Mouse (Mus musculus) limb, embryonic 15.5 days (tissue): ENCODE measurements around the gene Caskin2. TPM values are rescaled to one million over a fixed set of nuclear protein-coding genes. Genes with fewer than 3 reads are reported as not detected.
"Not testable (repeated sequence)": the region's sequence is repeated elsewhere in the genome, so short reads cannot be mapped to it uniquely, and the experiment has no call there.

ENCODE experiments used
- ATAC-seq: fragments of 200-750 bp; cut with Nextera tagmentation; 2 replicates; pipeline ENCODE4 v1.8.0; 2017; ENCODE audit warnings: low read depth, moderate TSS enrichment; ENCODE audit not compliant: insufficient number of reproducible peaks, low FRiP score, low TSS enrichment
- H3K27ac ChIP-seq: fragments of 300-500 bp; sonication (generic); 2 replicates; pipeline ENCODE4 v1.5.1; 2015; ENCODE audit warnings: moderate library complexity, mild to moderate bottlenecking, inconsistent platforms
- H3K27me3 ChIP-seq: fragments of 300-500 bp; sonication (generic); 2 replicates; pipeline ENCODE4 v1.6.1; 2015; ENCODE audit warnings: inconsistent platforms
- H3K36me3 ChIP-seq: fragments of 300-500 bp; sonication (generic); 2 replicates; pipeline ENCODE4 v1.6.1; 2015; ENCODE audit warnings: inconsistent platforms
- H3K4me1 ChIP-seq: fragments of 300-500 bp; sonication (generic); 2 replicates; pipeline ENCODE4 v1.6.1; 2015; ENCODE audit warnings: inconsistent platforms
- H3K4me2 ChIP-seq: fragments of 300-500 bp; sonication (generic); 2 replicates; pipeline ENCODE4 v1.6.1; 2015; ENCODE audit warnings: mild to moderate bottlenecking, inconsistent platforms
- H3K4me3 ChIP-seq: fragments of 300-500 bp; sonication (generic); 2 replicates; pipeline ENCODE4 v1.5.1; 2015; ENCODE audit warnings: mild to moderate bottlenecking, inconsistent platforms
- H3K9ac ChIP-seq: fragments of 300-500 bp; sonication (generic); 2 replicates; pipeline ENCODE4 v1.6.1; 2015; ENCODE audit warnings: inconsistent platforms
- H3K9me3 ChIP-seq: fragments of 300-500 bp; sonication (generic); 2 replicates; pipeline ENCODE4 v1.6.1; 2016; ENCODE audit warnings: inconsistent platforms
- WGBS: fragments of 180-500 bp; shearing (Covaris S2); methylation state at CpG from one replicate; pipeline ENCODE4 v1.1.7; 2015; 5-methylcytosine and 5-hydroxymethylcytosine counted together
- polyA plus RNA-seq: library from polyadenylated mRNA; unstranded; fragments of >200 nt; fragmentation: Nextera tagmentation; extraction: Ambion mirVana; gene quantifications from 2 replicates; pipeline ENCODE4 v1.2.1, GENCODE M21; 2015

The Caskin2 gene
- polyA plus RNA-seq, 1 experiment from 2014 or later, result 16.5 TPM

DNA sequence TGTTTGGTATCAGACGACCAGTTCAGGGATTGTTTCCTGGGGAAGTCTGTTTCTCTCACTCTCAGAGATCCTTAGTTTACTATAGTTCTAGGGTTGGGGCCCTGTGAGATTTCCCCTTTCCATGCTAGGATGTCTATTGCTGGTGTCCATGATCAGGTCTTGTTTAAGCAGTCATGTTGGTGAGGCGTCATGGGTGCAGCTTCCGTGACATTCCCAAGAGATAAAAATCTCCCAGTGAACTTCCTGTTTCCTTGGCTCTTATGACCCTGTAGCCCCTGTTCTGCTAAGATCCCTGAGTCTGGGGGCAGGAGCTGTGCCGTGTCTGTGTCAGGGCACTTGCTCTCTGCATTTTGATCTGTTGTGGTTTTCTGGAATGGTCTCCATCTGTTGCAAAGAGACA, 38.8 kb downstream of the Caskin2 start:
- H3K36me3 ChIP-seq, result peaks cover 8% of the 10 kb centered on the region; the same call in 1 of the 2 replicates
- 0 out of 2 replicates have a peak overlapping the region, but pooled peaks have one; percentile 27 for H3K27ac ChIP-seq
- 65% methylated on average over 4 of the region's 4 CpGs for WGBS
- no peaks in the 10 kb centered on the region for H3K27me3 ChIP-seq
- H3K4me1 ChIP-seq, result peaks cover 44% of the 10 kb centered on the region
- H3K4me2 ChIP-seq, result no peak overlapping the region
- no peak for ATAC-seq
- H3K9ac ChIP-seq, result no peak overlapping the region
- no peaks in the 10 kb centered on the region for H3K9me3 ChIP-seq
- H3K4me3 ChIP-seq, result no peak overlapping the region

GRCm38 (mm10) chr11:115768896-115769295, 44.5 kb downstream of the Caskin2 start:
- H3K9me3 ChIP-seq, result no peaks in the 10 kb centered on the region
- WGBS, result 89% methylated on average over 3 of the region's 3 CpGs
- H3K36me3 ChIP-seq, result no peaks in the 10 kb centered on the region
- peak overlapping the region; percentile 43; the same call in 1 of the 2 replicates for H3K27ac ChIP-seq
- H3K27me3 ChIP-seq, result no peaks in the 10 kb centered on the region
- H3K9ac ChIP-seq, result no peak overlapping the region
- no peak for ATAC-seq
- peaks cover 18% of the 10 kb centered on the region for H3K4me1 ChIP-seq
- H3K4me3 ChIP-seq, result no peak overlapping the region
- no peak overlapping the region for H3K4me2 ChIP-seq

GRCm38 (mm10) chr11:115766981-115767380, 46.5 kb downstream of the Caskin2 start:
- no peaks in the 10 kb centered on the region for H3K36me3 ChIP-seq
- H3K9ac ChIP-seq, result no peak overlapping the region
- H3K9me3 ChIP-seq, result no peaks in the 10 kb centered on the region
- peak overlapping the region; percentile 87; the same call in 1 of the 2 replicates for H3K4me3 ChIP-seq
- no peaks in the 10 kb centered on the region for H3K27me3 ChIP-seq
- no peak overlapping the region for H3K4me2 ChIP-seq
- ATAC-seq, result no peak
- peak overlapping the region; percentile 91; the same call in 1 of the 2 replicates for H3K27ac ChIP-seq
- peaks cover 18% of the 10 kb centered on the region for H3K4me1 ChIP-seq
- WGBS, result 81% methylated on average over 8 of the region's 8 CpGs

DNA sequence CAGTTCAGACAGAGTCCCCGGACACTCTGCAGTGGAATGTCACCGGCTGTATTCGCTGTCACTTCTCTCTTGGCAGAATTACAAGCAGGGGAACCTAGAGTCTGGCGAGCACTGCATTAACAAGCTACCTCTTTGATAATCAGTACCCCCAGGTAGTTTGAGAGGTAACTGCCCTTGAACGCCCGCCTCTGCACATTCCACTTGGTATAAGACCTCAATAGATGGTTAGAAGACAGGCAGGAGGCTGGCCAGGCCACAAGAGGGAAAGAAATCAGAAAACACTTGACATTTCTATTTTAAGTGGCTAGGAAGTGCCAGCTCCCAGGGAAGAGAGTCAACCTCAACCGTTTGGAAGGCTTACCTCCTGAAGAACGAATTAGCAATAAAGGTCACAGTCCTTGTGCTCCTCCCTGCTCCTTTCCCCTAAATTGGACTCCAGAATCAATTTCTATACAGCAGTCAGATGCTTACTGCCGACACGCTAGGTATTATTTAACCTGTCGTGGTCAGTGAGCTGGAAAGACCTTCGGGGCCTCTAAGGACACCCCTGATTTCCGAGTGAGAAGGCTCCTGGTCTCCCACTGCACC, 47.0 kb downstream of the Caskin2 start:
- WGBS, result 30% methylated on average over 13 of the region's 13 CpGs
- peak overlapping the region; percentile 59 for H3K4me2 ChIP-seq

DNA sequence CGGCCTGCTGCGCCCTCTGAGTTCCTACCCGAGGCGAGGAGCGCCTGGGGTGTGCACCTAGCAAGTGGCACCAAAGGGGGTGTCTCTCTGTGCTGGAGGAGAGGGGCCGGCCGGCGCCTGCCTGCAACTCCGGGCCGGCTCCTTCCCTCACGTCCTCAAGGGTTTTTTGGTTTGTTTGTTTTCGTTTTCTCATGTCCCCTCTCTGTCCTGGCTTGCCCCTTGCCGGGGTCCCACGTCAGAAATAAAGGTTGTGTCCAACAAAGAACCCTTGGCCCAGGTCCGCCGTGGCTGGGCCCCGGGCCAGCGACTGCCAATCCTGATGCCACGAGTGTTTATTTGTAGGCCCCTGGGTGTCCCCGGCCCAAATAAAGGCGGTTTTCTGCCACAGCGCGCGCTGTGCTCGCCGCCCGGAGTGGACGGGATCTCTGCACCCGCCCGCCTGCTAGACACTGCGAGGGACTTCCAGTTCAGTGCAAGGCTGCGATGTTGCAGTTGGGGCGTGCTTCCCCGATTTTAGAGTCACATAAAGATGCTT, 47.8 kb downstream of the Caskin2 start:
- Histone ChIP-seq H3K27me3 (no peaks in the 10 kb centered on the region), H3K4me2 (peak overlapping the region; percentile 59), H3K9me3 (no peaks in the 10 kb centered on the region), H3K27ac (peak overlapping the region; percentile 91), H3K4me1 (peaks cover 18% of the 10 kb centered on the region), H3K4me3 (peak overlapping the region; percentile 87), H3K36me3 (no peaks in the 10 kb centered on the region), H3K9ac (peak overlapping the region; percentile 87)
- WGBS, result under 1% methylated on average over 34 of the region's 34 CpGs
- peak; percentile 75 for ATAC-seq

More for the DNA sequence above, 47.0 kb downstream of the Caskin2 start:
- Histone ChIP-seq H3K9ac (peak overlapping the region; percentile 87), H3K4me1 (peaks cover 18% of the 10 kb centered on the region), H3K4me3 (peak overlapping the region; percentile 87), H3K27me3 (no peaks in the 10 kb centered on the region), H3K36me3 (no peaks in the 10 kb centered on the region), H3K9me3 (no peaks in the 10 kb centered on the region), H3K27ac (peak overlapping the region; percentile 91)
- no peak for ATAC-seq

GRCm38 (mm10) chr11:115765103-115765606, 48.3 kb downstream of the Caskin2 start, which contains the start of gene Tmem94:
Gene Tmem94, plus strand, starts transcription at chr11:115765433.
- under 1% methylated on average over 32 of the region's 32 CpGs for WGBS

DNA sequence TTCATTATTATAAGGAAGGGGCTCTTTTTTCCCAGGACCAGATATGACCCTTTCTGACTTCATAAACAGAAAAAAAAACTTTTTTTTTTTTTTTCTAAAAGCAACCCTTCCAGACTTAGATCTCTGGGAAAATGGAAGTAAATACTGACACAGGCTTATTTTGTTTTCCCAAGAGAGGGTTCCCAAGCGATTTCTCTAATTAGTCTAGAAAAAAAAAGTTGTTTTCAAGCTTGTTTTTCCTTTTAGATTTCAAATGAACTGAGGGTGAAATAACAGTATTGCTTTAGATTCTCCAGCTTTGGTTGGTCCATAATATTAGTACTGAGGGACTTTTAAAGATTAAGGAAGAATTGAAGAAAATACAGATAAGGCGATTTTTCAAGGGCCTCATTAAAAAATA, 48.7 kb downstream of the Caskin2 start:
- WGBS, result 32% methylated on average over 2 of the region's 2 CpGs
- Histone ChIP-seq H3K4me3 (peak overlapping the region; percentile 87), H3K36me3 (no peaks in the 10 kb centered on the region), H3K9me3 (no peaks in the 10 kb centered on the region), H3K27me3 (no peaks in the 10 kb centered on the region), H3K9ac (no peak overlapping the region), H3K27ac (0 out of 2 replicates have a peak overlapping the region, but pooled peaks have one; percentile 57), H3K4me1 (peaks cover 18% of the 10 kb centered on the region), H3K4me2 (peak overlapping the region; percentile 59)
- no peak for ATAC-seq

More at GRCm38 (mm10) chr11:115765103-115765606, 48.3 kb downstream of the Caskin2 start, which contains the start of gene Tmem94:
- Histone ChIP-seq H3K27ac (peak within 1 kb of the TSS; percentile 91), H3K27me3 (no peaks in the 10 kb centered on the region), H3K9ac (peak within 1 kb of the TSS; percentile 87), H3K36me3 (no peaks in the 10 kb centered on the region), H3K4me1 (peaks cover 18% of the 10 kb centered on the region), H3K4me3 (peak within 1 kb of the TSS; percentile 87), H3K9me3 (no peaks in the 10 kb centered on the region), H3K4me2 (peak within 1 kb of the TSS; percentile 59)
- ATAC-seq, result peak; percentile 93

DNA sequence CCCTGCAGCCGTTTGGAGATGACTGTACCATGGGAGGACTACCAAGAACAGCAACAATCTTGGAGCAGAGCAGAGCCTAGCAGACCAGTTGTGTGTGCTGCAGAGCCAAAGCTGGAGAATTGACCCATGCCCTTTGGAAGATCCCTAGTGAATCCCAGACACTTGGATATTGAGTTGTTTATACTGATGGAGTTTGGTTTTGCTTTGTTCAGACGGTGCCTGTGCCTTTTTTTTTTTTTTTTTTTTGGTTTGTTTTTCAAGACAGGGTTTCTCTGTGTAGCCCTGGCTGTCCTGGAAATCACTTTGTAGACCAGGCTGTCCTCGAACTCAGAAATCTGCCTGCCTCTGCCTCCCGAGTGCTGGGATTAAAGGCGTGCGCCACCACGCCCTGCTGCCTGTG, 51.3 kb downstream of the Caskin2 start:
- not testable (repeated sequence) for H3K27ac ChIP-seq, ATAC-seq, H3K36me3 ChIP-seq, H3K27me3 ChIP-seq, H3K4me2 ChIP-seq, H3K9me3 ChIP-seq, H3K9ac ChIP-seq, H3K4me3 ChIP-seq
- WGBS, result 92% methylated on average over 7 of the region's 7 CpGs
- H3K4me1 ChIP-seq, result peaks cover 12% of the 10 kb centered on the region

- ATAC-seq, result no peak
- Histone ChIP-seq H3K4me2 (no peak overlapping the region), H3K27ac (no peak overlapping the region), H3K4me1 (no peaks in the 10 kb centered on the region), H3K27me3 (no peaks in the 10 kb centered on the region), H3K9me3 (no peaks in the 10 kb centered on the region), H3K9ac (no peak overlapping the region), H3K4me3 (no peak overlapping the region), H3K36me3 (no peaks in the 10 kb centered on the region)
- 64% methylated on average over 4 of the region's 4 CpGs for WGBS
Observed at GRCm38 (mm10) chr11:115753485-115753884, 60.0 kb downstream of the Caskin2 start.

GRCm38 (mm10) chr11:115752653-115753052, 60.8 kb downstream of the Caskin2 start:
- no peak for ATAC-seq
- Histone ChIP-seq H3K4me2 (no peak overlapping the region), H3K4me1 (0 out of 2 replicates have a peak, but pooled peaks cover 2% of the 10 kb centered on the region), H3K36me3 (no peaks in the 10 kb centered on the region), H3K27ac (no peak overlapping the region), H3K27me3 (no peaks in the 10 kb centered on the region), H3K9me3 (no peaks in the 10 kb centered on the region), H3K9ac (no peak overlapping the region), H3K4me3 (no peak overlapping the region)
- 78% methylated on average over 7 of the region's 7 CpGs for WGBS

DNA sequence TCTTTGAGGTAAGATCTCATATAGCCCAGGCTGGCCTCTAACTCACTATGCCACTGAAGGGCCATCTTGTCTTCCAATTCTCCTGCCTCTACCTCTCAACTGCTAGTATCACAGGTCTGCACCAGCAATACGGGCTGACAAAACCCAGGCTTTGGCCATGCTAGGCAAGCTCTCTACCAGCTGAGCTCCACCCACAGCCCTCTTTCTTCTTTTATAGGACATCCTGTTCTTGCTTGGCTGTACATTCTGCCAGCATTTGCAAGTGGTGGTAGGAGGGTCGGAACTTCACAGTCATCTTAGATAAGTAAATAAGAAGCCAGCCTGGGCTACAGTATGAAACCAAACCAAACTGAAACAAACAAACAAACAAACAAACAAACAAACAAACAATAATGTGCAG, 61.7 kb downstream of the Caskin2 start:
- 46% methylated on average over 2 of the region's 2 CpGs for WGBS
- no peak for ATAC-seq
- Histone ChIP-seq H3K9me3 (no peaks in the 10 kb centered on the region), H3K4me1 (0 out of 2 replicates have a peak, but pooled peaks cover 3% of the 10 kb centered on the region), H3K36me3 (no peaks in the 10 kb centered on the region), H3K4me3 (no peak overlapping the region), H3K27ac (no peak overlapping the region), H3K9ac (no peak overlapping the region), H3K4me2 (no peak overlapping the region), H3K27me3 (no peaks in the 10 kb centered on the region)

GRCm38 (mm10) chr11:115749834-115750233, 63.6 kb downstream of the Caskin2 start:
- Histone ChIP-seq H3K4me1 (0 out of 2 replicates have a peak, but pooled peaks cover 3% of the 10 kb centered on the region), H3K36me3 (no peaks in the 10 kb centered on the region), H3K27me3 (no peaks in the 10 kb centered on the region), H3K9me3 (no peaks in the 10 kb centered on the region), H3K4me3 (no peak overlapping the region), H3K9ac (no peak overlapping the region), H3K4me2 (no peak overlapping the region), H3K27ac (no peak overlapping the region)
- ATAC-seq, result no peak
- 89% methylated on average over 5 of the region's 5 CpGs for WGBS
